10 mouse cellular contexts compared by ENCODE assay signal in the genomic region with DNA sequence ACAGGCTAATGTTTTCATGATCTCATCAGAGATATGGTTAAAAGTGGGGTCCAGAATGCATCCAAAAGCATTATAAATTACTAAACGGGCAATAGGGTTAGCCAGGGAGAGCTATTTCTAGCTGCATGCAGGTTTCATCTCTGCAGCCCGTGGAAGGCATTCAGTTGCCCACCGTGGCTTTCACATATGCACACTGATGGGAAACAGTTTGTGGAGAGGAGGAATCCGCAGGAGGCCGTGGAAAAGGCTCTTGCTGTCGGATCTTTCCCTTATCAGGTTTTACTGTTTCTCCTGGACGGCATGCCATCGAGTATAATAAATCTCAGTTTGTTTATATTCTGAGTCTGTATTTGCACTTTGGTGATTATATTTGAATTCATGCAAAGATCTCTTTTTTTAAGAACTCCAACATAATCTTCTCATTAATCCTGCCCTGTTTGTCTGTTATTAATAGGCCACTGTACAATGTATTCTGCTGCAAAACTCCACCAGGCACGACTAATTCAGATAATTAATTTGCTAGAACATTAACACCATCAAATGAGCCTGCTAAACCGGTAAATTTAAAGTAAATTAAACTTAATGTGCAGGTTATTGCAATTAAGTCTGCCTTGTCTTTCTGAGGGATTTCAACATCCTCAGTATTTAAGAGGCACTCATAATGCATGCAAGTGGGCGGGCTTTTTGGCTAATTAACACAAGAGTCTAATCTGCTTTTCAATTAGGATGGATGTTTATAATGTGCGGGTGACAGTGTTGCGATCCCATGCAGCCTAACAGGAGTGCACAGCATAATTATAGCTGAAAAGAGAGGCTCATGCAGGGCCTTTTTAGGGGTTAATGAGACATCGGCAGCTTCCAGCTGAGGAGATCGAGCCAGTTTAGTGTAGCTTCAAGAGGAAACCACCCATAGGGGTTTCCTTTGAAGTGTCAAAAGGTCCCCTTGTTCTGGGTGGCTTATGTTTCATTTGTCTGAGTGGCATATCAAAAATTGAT.
DNase-seq lines count a peak whose midpoint lies in the region; ATAC-seq lines count a peak whose summit lies in the region.
"Had no signal": no experiment of that assay in that cellular context is flagged by ENCODE, and none has a peak within 500 bp of the region (broad histone marks: within the 10 kb centered on the region; RNA-seq: fewer than 3 reads in every experiment).

No protein-coding gene starts in this region.

- peak; percentile 86 for ATAC-seq in hindbrain, embryonic 12.5 days (ENCODE audit: low FRiP score)
- ATAC-seq in midbrain, embryonic 15.5 days (replicated peaks): peak; percentile 90
- ATAC-seq: liver, postnatal 0 days had no signal

- peak overlapping the region; percentile 30; the same call in 1 of the 2 replicates for H3K27ac ChIP-seq in hindbrain, embryonic 12.5 days
- H3K27ac ChIP-seq in midbrain, embryonic 15.5 days: 0 out of 2 replicates have a peak overlapping the region, but pooled peaks have one; percentile 38

- H3K4me1 ChIP-seq in hindbrain, embryonic 12.5 days: peaks cover 12% of the 10 kb centered on the region
- H3K4me1 ChIP-seq in midbrain, embryonic 15.5 days: peaks cover 18% of the 10 kb centered on the region
- H3K4me1 ChIP-seq: heart, embryonic 12.5 days; megakaryocyte, embryonic 14.5 days had no signal

- H3K9ac ChIP-seq in hindbrain, embryonic 12.5 days: no peak overlapping the region
- H3K9ac ChIP-seq in midbrain, embryonic 15.5 days: no peak overlapping the region
- H3K9ac ChIP-seq: heart, embryonic 12.5 days; liver, postnatal 0 days had no signal

- no peak overlapping the region for H3K4me2 ChIP-seq in hindbrain, embryonic 12.5 days (replicated peaks)
- H3K4me2 ChIP-seq in midbrain, embryonic 15.5 days: no peak overlapping the region
- H3K4me2 ChIP-seq: heart, embryonic 12.5 days had no signal

- no peaks in the 10 kb centered on the region for H3K27me3 ChIP-seq in hindbrain, embryonic 12.5 days
- no peaks in the 10 kb centered on the region for H3K27me3 ChIP-seq in midbrain, embryonic 15.5 days (replicated peaks)
- H3K27me3 ChIP-seq: heart, embryonic 12.5 days; megakaryocyte, embryonic 14.5 days had no signal

- H3K4me3 ChIP-seq in hindbrain, embryonic 12.5 days: no peak overlapping the region
- H3K4me3 ChIP-seq in midbrain, embryonic 15.5 days: no peak overlapping the region
- H3K4me3 ChIP-seq: heart, embryonic 12.5 days; megakaryocyte, embryonic 14.5 days had no signal

- no peaks in the 10 kb centered on the region for H3K36me3 ChIP-seq in hindbrain, embryonic 12.5 days
- H3K36me3 ChIP-seq in midbrain, embryonic 15.5 days (replicated peaks): no peaks in the 10 kb centered on the region
- H3K36me3 ChIP-seq: heart, embryonic 12.5 days had no signal

- 39% methylated on average over 15 of the region's 15 CpGs for WGBS in hindbrain, embryonic 12.5 days
- WGBS in midbrain, embryonic 15.5 days: 30% methylated on average over 15 of the region's 15 CpGs

- H3K9me3 ChIP-seq in hindbrain, embryonic 12.5 days (replicated peaks): no peaks in the 10 kb centered on the region
- no peaks in the 10 kb centered on the region for H3K9me3 ChIP-seq in midbrain, embryonic 15.5 days
- H3K9me3 ChIP-seq: heart, embryonic 12.5 days had no signal

- intact Hi-C loops in heart, postnatal 14 days (cut with DNase I): no loop called here

- peak; percentile 1 for DNase-seq in brain, adult 2 months (ENCODE audit: low read depth, low spot score)
- DNase-seq in embryo, embryonic 11 days: peak; percentile 44
- no peak for DNase-seq in heart, postnatal 4 days
- DNase-seq in heart, postnatal 14 days: no peak
- DNase-seq in urinary bladder, adult 2 months (ENCODE audit: low spot score): no peak
- DNase-seq: liver, postnatal 0 days had no signal

Comparison
In these comparisons a context has a peak if more than half of its experiments do, and no peak if none do; other contexts are left out.
1. DNase-seq: peak in brain, adult 2 months (single experiment) and embryo, embryonic 11 days (single experiment); none in heart, postnatal 4 days (single experiment), heart, postnatal 14 days (0 of 2) and urinary bladder, adult 2 months (single experiment).